Mouse (Mus musculus): ENCODE measurements at regions not wholly inside any gene's neighbourhood (a gene's known extent, or its start where the extent isn't known, plus 50 kb on each side); places are given as distances from the start of the nearest gene placed in this dataset.

GRCm38 (mm10) chr9:87323690-87324089 lies 68.4 kb upstream of the Cep162 start:
- H3K36me3 ChIP-seq (replicated peaks; ENCODE audit: control insufficient read depth, insufficient read depth, low read depth), result no peaks in the 10 kb centered on the region
- no peak overlapping the region for H3K4me3 ChIP-seq (ENCODE audit: insufficient read depth in 1 of 2, low read depth in 2 of 2, low read length in 2 of 2)
- H3K4me2 ChIP-seq (ENCODE audit: low read depth), result no peak overlapping the region
- H3K27me3 ChIP-seq (ENCODE audit: control insufficient read depth, insufficient read depth, low read length), result no peaks in the 10 kb centered on the region
- H3K4me1 ChIP-seq (replicated peaks; ENCODE audit: control insufficient read depth in 2 of 2, insufficient read depth in 2 of 2, low read length in 1 of 2), result no peaks in the 10 kb centered on the region
- H3K9me3 ChIP-seq (ENCODE audit: control insufficient read depth, low read length), result no peaks in the 10 kb centered on the region
- H3K9ac ChIP-seq (replicated peaks), result no peak overlapping the region
- WGBS (ENCODE audit: insufficient replicate concordance), result 41% methylated on average over 2 of the region's 2 CpGs
- no peak for DNase-seq (ENCODE audit: low read depth in 3 of 3, low spot score in 3 of 3)
- no peak for ATAC-seq (ENCODE audit: insufficient read depth)
- no peak overlapping the region for H3K27ac ChIP-seq
- no peak for TF ChIP-seq CTCF (IDR thresholded peaks at IDR 0.05; ENCODE audit: low read depth)
- no peak for TF ChIP-seq EP300 (IDR thresholded peaks at IDR 0.05; ENCODE audit: low read depth)

GRCm38 (mm10) chr9:87320758-87321157 lies 65.4 kb upstream of the Cep162 start:
- Histone ChIP-seq H3K9me3 (ENCODE audit: control insufficient read depth, low read length) (no peaks in the 10 kb centered on the region), H3K4me1 (replicated peaks; ENCODE audit: control insufficient read depth in 2 of 2, insufficient read depth in 2 of 2, low read length in 1 of 2) (no peaks in the 10 kb centered on the region), H3K4me2 (ENCODE audit: low read depth) (no peak overlapping the region), H3K27me3 (ENCODE audit: control insufficient read depth, insufficient read depth, low read length) (no peaks in the 10 kb centered on the region), H3K9ac (replicated peaks) (no peak overlapping the region), H3K4me3 (ENCODE audit: insufficient read depth in 1 of 2, low read depth in 2 of 2, low read length in 2 of 2) (no peak overlapping the region), H3K36me3 (replicated peaks; ENCODE audit: control insufficient read depth, insufficient read depth, low read depth) (no peaks in the 10 kb centered on the region), H3K27ac (no peak overlapping the region)
- DNase-seq (ENCODE audit: low read depth in 3 of 3, low spot score in 3 of 3), result no peak
- TF ChIP-seq CTCF (IDR thresholded peaks at IDR 0.05; ENCODE audit: low read depth) (no peak), EP300 (IDR thresholded peaks at IDR 0.05; ENCODE audit: low read depth) (no peak)
- no peak for ATAC-seq (ENCODE audit: insufficient read depth)
- 79% methylated on average over 13 of the region's 13 CpGs for WGBS (ENCODE audit: insufficient replicate concordance)

- 72% methylated on average over 7 of the region's 7 CpGs for WGBS (ENCODE audit: insufficient replicate concordance)
- no peak overlapping the region for H3K4me2 ChIP-seq (ENCODE audit: low read depth)
- H3K36me3 ChIP-seq (replicated peaks; ENCODE audit: control insufficient read depth, insufficient read depth, low read depth), result no peaks in the 10 kb centered on the region
- DNase-seq (ENCODE audit: low read depth in 3 of 3, low spot score in 3 of 3) (no peak), ATAC-seq (ENCODE audit: insufficient read depth) (no peak)
- no peaks in the 10 kb centered on the region for H3K4me1 ChIP-seq (replicated peaks; ENCODE audit: control insufficient read depth in 2 of 2, insufficient read depth in 2 of 2, low read length in 1 of 2)
- H3K9ac ChIP-seq (replicated peaks), result no peak overlapping the region
- H3K9me3 ChIP-seq (ENCODE audit: control insufficient read depth, low read length), result no peaks in the 10 kb centered on the region
- H3K27ac ChIP-seq, result no peak overlapping the region
- no peak for TF ChIP-seq CTCF (IDR thresholded peaks at IDR 0.05; ENCODE audit: low read depth)
- TF ChIP-seq EP300 (IDR thresholded peaks at IDR 0.05; ENCODE audit: low read depth), result no peak
- H3K27me3 ChIP-seq (ENCODE audit: control insufficient read depth, insufficient read depth, low read length), result no peaks in the 10 kb centered on the region
- H3K4me3 ChIP-seq (ENCODE audit: insufficient read depth in 1 of 2, low read depth in 2 of 2, low read length in 2 of 2), result no peak overlapping the region
Measured at GRCm38 (mm10) chr9:87318767-87319166, 63.4 kb upstream of the Cep162 start.

GRCm38 (mm10) chr9:87310150-87310549 lies 54.8 kb upstream of the Cep162 start:
- TF ChIP-seq CTCF (IDR thresholded peaks at IDR 0.05; ENCODE audit: low read depth) (no peak), EP300 (IDR thresholded peaks at IDR 0.05; ENCODE audit: low read depth) (no peak)
- no peaks in the 10 kb centered on the region for H3K27me3 ChIP-seq (ENCODE audit: control insufficient read depth, insufficient read depth, low read length)
- no peak for DNase-seq (ENCODE audit: low read depth in 3 of 3, low spot score in 3 of 3)
- no peak overlapping the region for H3K4me2 ChIP-seq (ENCODE audit: low read depth)
- no peaks in the 10 kb centered on the region for H3K36me3 ChIP-seq (replicated peaks; ENCODE audit: control insufficient read depth, insufficient read depth, low read depth)
- H3K9ac ChIP-seq (replicated peaks), result no peak overlapping the region
- no peak overlapping the region for H3K4me3 ChIP-seq (ENCODE audit: insufficient read depth in 1 of 2, low read depth in 2 of 2, low read length in 2 of 2)
- H3K4me1 ChIP-seq (replicated peaks; ENCODE audit: control insufficient read depth in 2 of 2, insufficient read depth in 2 of 2, low read length in 1 of 2), result no peaks in the 10 kb centered on the region
- no peaks in the 10 kb centered on the region for H3K9me3 ChIP-seq (ENCODE audit: control insufficient read depth, low read length)
- WGBS (ENCODE audit: insufficient replicate concordance), result 52% methylated on average over 6 of the region's 6 CpGs
- ATAC-seq (ENCODE audit: insufficient read depth), result no peak
- no peak overlapping the region for H3K27ac ChIP-seq

All from liver, embryonic 14.5 days (tissue).